Mouse (Mus musculus): ENCODE results near the gene Chil6. TPM values are rescaled to one million over a fixed set of nuclear protein-coding genes. Genes with fewer than 3 reads are reported as not detected.

Chil6 gene
- not detected for polyA plus RNA-seq (2014; fragmentation: Illumina TruSeq; extraction: RNeasy Lipid Tissue Mini Kit (QIAGEN cat#74804); ENCODE audit: insufficient read depth, low read depth, low replicate concordance)

GRCm38 (mm10) chr3:106406082-106406481 is at the start of gene Chil6:
Gene Chil6 (minus strand): TSS chr3:106406182.

Other genes with a start within 250 kb of the Chil6 start
- 1,011 TPM for gene Chil3, start 238.6 kb downstream of the Chil6 start, polyA plus RNA-seq (2014; fragmentation: Illumina TruSeq; extraction: RNeasy Lipid Tissue Mini Kit (QIAGEN cat#74804); ENCODE audit: insufficient read depth, low read depth, low replicate concordance)
- gene Chil4, start 186.7 kb downstream of the Chil6 start, polyA plus RNA-seq (2014; fragmentation: Illumina TruSeq; extraction: RNeasy Lipid Tissue Mini Kit (QIAGEN cat#74804); ENCODE audit: insufficient read depth, low read depth, low replicate concordance), result not detected
- gene Dennd2d, start 76.2 kb upstream of the Chil6 start, polyA plus RNA-seq (2014; fragmentation: Illumina TruSeq; extraction: RNeasy Lipid Tissue Mini Kit (QIAGEN cat#74804); ENCODE audit: insufficient read depth, low read depth, low replicate concordance), result 12.2 TPM
- gene Dram2, start 141.6 kb upstream of the Chil6 start, polyA plus RNA-seq (2014; fragmentation: Illumina TruSeq; extraction: RNeasy Lipid Tissue Mini Kit (QIAGEN cat#74804); ENCODE audit: insufficient read depth, low read depth, low replicate concordance), result 96.6 TPM
- 59.8 TPM for gene Cept1, start 141.6 kb upstream of the Chil6 start, polyA plus RNA-seq (2014; fragmentation: Illumina TruSeq; extraction: RNeasy Lipid Tissue Mini Kit (QIAGEN cat#74804); ENCODE audit: insufficient read depth, low read depth, low replicate concordance)